Mouse (Mus musculus) right cerebral cortex, adult 2 months (tissue): Measurements from ENCODE around the gene Wnt4.

Experiments
- DNase-seq, 2 experiments: peaks; one replicate each; pipeline ENCODE4 v3.0.0; 2021 to 2022; ENCODE audit warnings: low spot score in 2 of 2

The Wnt4 gene

DNA sequence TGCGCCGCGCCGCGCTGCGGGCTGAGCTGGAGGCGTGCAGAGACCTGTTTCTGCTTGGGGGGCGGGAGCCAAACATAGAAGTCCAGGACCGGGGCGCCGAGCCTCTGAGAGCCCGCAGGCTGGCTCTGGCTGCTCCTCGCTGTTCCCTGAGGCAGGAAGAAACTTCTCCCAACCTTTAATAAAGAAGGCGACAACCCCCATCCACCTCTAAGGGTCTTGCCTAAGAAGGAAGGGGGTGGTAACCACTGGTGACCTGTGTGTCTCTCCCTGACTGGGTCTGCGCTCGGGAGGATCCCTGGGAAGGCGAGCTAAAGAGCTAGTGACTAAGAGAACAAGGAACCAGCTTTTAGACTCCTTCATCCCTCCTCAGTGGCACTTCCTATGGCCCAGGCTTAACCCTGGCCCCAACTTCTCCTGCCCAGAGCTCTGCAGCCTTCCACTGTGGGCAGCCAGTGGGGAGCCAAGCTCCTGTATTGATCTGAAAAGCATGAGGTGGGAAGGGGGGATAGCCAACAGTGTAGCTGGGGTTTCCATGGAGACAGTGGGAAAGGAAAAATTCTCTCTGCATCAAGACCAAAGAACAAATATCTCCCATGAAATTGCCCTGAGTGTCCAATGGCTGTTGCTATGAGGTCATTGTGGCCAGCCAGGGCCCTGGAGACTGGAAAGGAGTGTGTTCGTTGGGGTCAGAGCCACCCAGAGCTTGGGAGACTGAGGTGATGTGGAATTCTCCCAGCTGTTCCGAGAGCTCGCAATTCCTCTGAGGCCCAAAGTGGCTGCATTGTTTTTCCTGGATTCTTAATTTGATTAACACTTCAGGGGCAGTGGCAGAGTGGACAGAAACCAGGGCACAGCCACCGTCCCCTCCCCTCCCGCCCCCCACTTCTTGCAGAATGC, 1.1 kb downstream of the Wnt4 start:
- DNase-seq, result peak; percentile 39 to 50

DNA sequence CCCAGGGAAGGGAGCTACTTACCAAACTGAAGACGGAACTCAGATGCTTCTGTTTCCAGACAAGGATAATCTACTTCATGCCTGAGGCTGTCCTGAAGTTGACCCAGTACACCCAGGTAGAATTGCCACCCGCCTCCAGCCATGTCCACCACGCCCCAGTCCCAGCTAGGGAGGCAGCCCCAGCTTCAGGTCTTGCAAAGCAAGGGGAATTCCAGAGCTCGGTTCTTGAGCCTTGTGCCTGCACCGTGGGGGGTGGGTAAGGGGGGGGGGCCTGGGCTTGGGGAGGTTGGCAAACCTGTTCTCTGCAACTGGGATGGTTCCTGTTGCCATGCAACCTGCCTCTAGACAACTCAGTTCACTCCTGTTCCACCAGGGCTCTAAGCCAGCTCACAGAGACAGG, 2.1 kb downstream of the Wnt4 start:
- DNase-seq, result no peak

- no peak for DNase-seq
Observed at GRCm38 (mm10) chr4:137281273-137281672, 4.0 kb downstream of the Wnt4 start.

- no peak for DNase-seq
Observed at GRCm38 (mm10) chr4:137282122-137282521, 4.8 kb downstream of the Wnt4 start.

GRCm38 (mm10) chr4:137282584-137283406, 5.5 kb downstream of the Wnt4 start:
- DNase-seq, result no peak

DNA sequence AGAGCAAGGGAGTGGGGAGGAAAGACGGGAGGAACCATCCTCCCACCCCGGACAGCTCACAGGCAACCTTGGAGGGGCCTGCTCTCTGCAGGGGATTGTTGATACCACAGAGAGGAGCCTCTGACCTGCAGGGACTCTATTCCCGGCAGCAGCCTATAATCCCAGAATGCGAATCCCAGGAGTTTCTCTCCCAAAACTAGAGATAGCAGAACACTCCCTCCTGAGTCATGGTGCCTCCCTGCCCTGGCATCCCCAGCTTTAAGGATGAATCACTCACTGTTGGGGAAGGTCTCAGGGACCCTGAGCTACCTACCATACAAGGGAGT, 6.1 kb downstream of the Wnt4 start:
- no peak for DNase-seq

GRCm38 (mm10) chr4:137285876-137286661, 8.8 kb downstream of the Wnt4 start:
- no peak for DNase-seq

DNA sequence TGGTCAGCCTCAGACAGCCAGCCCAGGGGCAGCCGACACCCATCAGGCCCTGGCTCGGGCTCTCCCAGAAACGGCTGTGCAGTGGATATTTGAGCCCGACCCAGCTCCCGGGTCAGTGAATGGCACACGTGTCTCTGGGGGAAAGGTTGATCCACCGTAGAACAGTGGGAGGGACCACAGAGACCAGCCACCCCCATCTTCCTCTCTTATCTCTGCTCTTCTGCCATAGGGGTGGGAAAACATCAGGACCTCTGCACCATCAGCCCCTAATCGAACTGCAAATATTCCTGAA, 9.3 kb downstream of the Wnt4 start:
- no peak for DNase-seq

- no peak for DNase-seq
Observed at GRCm38 (mm10) chr4:137287206-137287605, 9.9 kb downstream of the Wnt4 start.

- no peak for DNase-seq
Observed at GRCm38 (mm10) chr4:137287818-137288217, 10.5 kb downstream of the Wnt4 start.

DNA sequence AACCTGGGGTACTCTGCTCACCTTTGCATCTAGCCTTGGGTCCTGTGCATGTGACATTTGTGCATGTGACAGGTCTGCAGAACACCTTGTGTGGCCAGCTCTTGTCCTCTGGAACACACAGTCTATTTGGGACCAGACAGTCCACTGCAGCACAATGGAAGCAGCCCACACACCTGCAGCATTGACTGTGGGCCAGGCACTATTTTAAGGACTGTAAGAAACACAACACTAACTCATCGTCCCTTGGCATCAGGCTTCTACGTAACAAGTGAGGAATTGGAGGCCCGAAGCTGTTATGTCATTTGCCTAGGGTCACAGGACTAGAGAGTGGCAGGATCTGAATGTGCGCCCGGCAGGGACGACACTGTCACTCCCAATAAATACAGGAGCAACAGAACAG, 12.4 kb downstream of the Wnt4 start:
- DNase-seq, result peak in 1 of 2 experiments; percentile 57

GRCm38 (mm10) chr4:137290250-137290649, 13.0 kb downstream of the Wnt4 start:
- no peak for DNase-seq

GRCm38 (mm10) chr4:137292625-137293024, 15.3 kb downstream of the Wnt4 start:
- DNase-seq, result no peak

DNA sequence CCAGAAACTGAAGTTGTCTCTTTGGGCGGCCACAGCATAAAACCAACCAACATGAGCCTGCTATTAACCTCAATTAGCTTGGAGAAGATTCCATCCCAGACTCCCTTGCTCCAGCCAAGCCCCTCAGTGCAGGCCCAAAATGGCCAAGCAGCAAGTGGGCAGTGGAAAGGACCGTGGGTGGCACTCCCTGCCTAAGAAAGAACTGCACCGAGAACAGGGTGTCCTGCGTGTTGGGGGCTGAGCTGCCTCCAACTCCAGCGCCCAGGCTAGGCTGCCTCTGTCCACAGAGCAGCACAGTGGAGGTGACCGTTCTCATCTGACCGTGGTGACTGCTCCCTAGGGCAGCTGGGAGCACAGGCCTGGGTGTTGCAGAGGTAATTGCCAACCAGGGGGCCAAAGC, 16.7 kb downstream of the Wnt4 start:
- DNase-seq, result no peak

- DNase-seq, result no peak
Observed at GRCm38 (mm10) chr4:137294474-137294873, 17.2 kb downstream of the Wnt4 start.

- peak; percentile 57 to 64 for DNase-seq
Observed at GRCm38 (mm10) chr4:137294951-137295350, 17.7 kb downstream of the Wnt4 start.

- peak; percentile 61 to 66 for DNase-seq
Observed at GRCm38 (mm10) chr4:137297611-137298010, 20.3 kb downstream of the Wnt4 start.

- no peak for DNase-seq
Observed at GRCm38 (mm10) chr4:137298406-137298805, 21.1 kb downstream of the Wnt4 start.

DNA sequence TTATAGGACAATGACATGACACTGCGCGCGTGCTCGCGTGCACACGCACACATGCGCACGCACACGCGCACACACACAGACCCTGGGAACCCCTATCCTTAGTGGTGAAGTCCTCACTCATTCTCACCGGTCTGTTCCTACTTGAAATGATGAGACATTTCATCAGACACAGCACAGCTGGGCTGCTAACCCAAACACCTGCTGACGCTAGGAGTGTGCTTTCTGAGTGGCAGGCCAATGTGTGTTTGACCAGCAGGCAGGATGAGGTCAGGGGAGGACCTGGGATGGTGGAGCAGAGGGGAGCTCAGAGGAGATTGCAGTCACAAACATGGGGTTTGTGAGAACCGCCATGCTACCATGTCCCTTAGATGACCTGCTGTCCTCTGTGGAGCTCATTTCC, 22.9 kb downstream of the Wnt4 start:
- no peak for DNase-seq

DNA sequence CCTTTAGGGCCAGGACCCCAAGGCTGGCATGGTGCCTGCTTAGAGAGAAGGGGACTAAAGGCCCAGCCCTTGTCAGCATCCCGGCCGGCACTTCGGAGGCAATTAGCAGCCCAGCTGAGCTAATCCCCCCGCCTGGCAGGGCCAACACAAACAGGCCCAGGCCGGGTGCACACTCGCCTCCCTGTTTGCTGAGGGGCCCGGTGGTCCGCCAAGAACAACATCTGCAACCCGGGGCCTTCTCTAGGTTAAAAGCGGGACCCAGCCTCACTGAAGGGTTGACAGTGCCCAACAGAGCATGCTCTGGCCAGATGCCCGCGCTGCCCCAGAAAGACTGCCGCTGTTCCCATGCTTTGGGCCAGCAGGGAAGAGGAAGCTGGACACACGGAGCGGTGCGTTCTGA, 24.3 kb downstream of the Wnt4 start:
- DNase-seq, result no peak

DNA sequence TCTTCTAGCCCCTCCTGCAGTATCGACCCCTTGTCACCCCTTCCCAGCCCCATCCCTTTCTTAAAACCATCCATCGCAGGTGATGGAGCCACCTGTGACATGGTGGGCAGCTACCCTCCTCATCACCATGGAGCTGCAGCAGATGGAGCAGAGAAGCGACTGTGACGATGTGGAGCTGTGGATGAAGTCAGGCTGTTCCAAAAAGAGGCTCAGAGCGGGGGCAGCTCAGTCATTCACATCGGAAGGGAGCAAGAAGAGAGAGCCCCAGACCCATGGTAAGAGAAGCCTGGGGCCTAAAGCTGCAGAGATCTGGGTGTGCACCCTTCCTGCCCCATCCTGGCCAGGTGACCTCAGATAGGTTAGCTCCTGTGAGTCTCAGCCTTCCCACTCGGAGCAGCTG, 26.8 kb downstream of the Wnt4 start:
- DNase-seq, result no peak

DNA sequence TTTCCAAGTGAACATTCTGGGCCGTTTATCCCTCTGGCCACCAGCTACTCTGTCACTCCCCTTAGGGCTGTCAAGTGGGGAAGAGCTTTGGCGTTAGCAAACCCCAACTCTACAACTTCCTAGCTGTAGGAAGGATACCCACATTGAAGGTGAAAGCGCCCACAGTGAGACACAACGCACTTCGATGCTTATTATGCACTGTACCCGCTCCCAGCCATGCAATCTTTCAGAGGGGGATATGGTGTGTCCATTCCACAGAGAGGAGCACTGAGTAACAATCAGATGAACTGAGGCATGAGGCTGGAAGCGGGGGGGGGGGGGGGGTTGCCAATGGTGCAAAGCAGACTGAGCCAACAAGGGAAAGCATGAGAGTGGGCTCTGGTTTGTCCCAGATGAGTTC, 27.8 kb downstream of the Wnt4 start:
- no peak for DNase-seq
